9 mouse cellular contexts compared by ENCODE assay signal in the genomic region with DNA sequence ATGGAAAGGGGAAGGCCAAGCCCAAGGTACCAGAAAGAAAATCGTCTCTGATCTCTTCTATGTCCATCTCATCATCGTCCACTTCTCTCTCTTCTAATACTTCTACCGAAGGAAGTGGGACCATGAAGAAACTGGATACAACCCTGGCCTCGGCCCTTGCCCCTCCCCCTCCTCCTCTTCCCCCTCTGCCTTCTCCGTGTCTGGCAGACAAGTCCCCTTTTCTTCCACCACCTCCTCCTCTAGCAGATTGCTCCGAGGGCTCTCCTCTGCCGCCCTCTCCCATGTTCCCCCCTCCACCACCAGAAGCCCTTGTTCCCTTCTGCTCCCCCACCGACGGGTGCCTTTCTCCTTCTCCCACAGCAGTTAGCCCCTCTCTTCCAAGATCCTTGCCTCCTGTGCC. TPM values are rescaled to one million over a fixed set of nuclear protein-coding genes. Genes with fewer than 3 reads are reported as not detected.
DNase-seq lines count a peak whose midpoint lies in the region; ATAC-seq and TF ChIP-seq lines count a peak whose summit lies in the region.
"Had no signal": no experiment of that assay in that cellular context is flagged by ENCODE, and none has a peak within 500 bp of the region (broad histone marks: within the 10 kb centered on the region; RNA-seq: fewer than 3 reads in every experiment).

No protein-coding gene starts in this region.

- H3K9ac ChIP-seq in kidney, embryonic 15.5 days, result no peak overlapping the region
- H3K9ac ChIP-seq in limb, embryonic 12.5 days (replicated peaks), result 0 out of 2 replicates have a peak overlapping the region, but pooled peaks have one; percentile 2
- H3K9ac ChIP-seq: liver, embryonic 13.5 days had no signal

- peak overlapping the region; percentile 72 for H3K27ac ChIP-seq in cerebellum, adult 2 months (ENCODE audit: insufficient read depth, low read length)
- H3K27ac ChIP-seq in kidney, embryonic 15.5 days, result 0 out of 2 replicates have a peak overlapping the region, but pooled peaks have one; percentile 0
- H3K27ac ChIP-seq in embryonic facial prominence, embryonic 10.5 days (replicated peaks), result peak overlapping the region; percentile 49
- 0 out of 2 replicates have a peak overlapping the region, but pooled peaks have one; percentile 23 for H3K27ac ChIP-seq in limb, embryonic 12.5 days
- H3K27ac ChIP-seq: liver, embryonic 13.5 days had no signal

- peaks cover 17% of the 10 kb centered on the region for H3K4me1 ChIP-seq in cerebellum, adult 2 months (ENCODE audit: control insufficient read depth, insufficient read depth, low read length)
- peaks cover 26% of the 10 kb centered on the region for H3K4me1 ChIP-seq in kidney, embryonic 15.5 days
- peaks cover 24% of the 10 kb centered on the region for H3K4me1 ChIP-seq in embryonic facial prominence, embryonic 10.5 days
- peaks cover 33% of the 10 kb centered on the region for H3K4me1 ChIP-seq in limb, embryonic 12.5 days (replicated peaks)
- H3K4me1 ChIP-seq: liver, embryonic 13.5 days had no signal

- no peak for TF ChIP-seq CTCF in cerebellum, adult 2 months (IDR thresholded peaks at IDR 0.05; ENCODE audit: borderline replicate concordance, insufficient read depth, low read depth, low read length)

- ATAC-seq in cerebellum, adult (ENCODE audit: insufficient number of reproducible peaks, low FRiP score, low TSS enrichment), result no peak
- ATAC-seq in kidney, embryonic 15.5 days (replicated peaks; ENCODE audit: low FRiP score), result no peak
- ATAC-seq in limb, embryonic 12.5 days (ENCODE audit: insufficient number of reproducible peaks, insufficient read depth, low FRiP score, low TSS enrichment, low read depth), result no peak

- no peaks in the 10 kb centered on the region for H3K27me3 ChIP-seq in cerebellum, adult 2 months (ENCODE audit: control insufficient read depth, insufficient read depth, low read length)
- no peaks in the 10 kb centered on the region for H3K27me3 ChIP-seq in kidney, embryonic 15.5 days
- H3K27me3 ChIP-seq in embryonic facial prominence, embryonic 10.5 days (replicated peaks; ENCODE audit: low read depth, poor library complexity, severe bottlenecking), result no peaks in the 10 kb centered on the region
- no peaks in the 10 kb centered on the region for H3K27me3 ChIP-seq in limb, embryonic 12.5 days
- H3K27me3 ChIP-seq: liver, embryonic 13.5 days had no signal

- no peak for TF ChIP-seq POLR2A in cerebellum, adult 2 months (IDR thresholded peaks at IDR 0.05; ENCODE audit: borderline replicate concordance, insufficient read depth, low read length)

- H3K9me3 ChIP-seq in kidney, embryonic 15.5 days (replicated peaks), result no peaks in the 10 kb centered on the region
- no peaks in the 10 kb centered on the region for H3K9me3 ChIP-seq in embryonic facial prominence, embryonic 10.5 days
- H3K9me3 ChIP-seq in limb, embryonic 12.5 days, result no peaks in the 10 kb centered on the region
- H3K9me3 ChIP-seq: liver, embryonic 13.5 days had no signal

- H3K36me3 ChIP-seq in kidney, embryonic 15.5 days, result peaks cover 28% of the 10 kb centered on the region
- H3K36me3 ChIP-seq in embryonic facial prominence, embryonic 10.5 days (replicated peaks), result peaks cover 48% of the 10 kb centered on the region
- H3K36me3 ChIP-seq in limb, embryonic 12.5 days, result peaks cover 32% of the 10 kb centered on the region
- H3K36me3 ChIP-seq: liver, embryonic 13.5 days had no signal

- H3K4me2 ChIP-seq in kidney, embryonic 15.5 days, result no peak overlapping the region
- no peak overlapping the region for H3K4me2 ChIP-seq in limb, embryonic 12.5 days
- H3K4me2 ChIP-seq: liver, embryonic 13.5 days had no signal

- 16% methylated on average over 9 of the region's 9 CpGs for WGBS in cerebellum, adult 2 months
- 49% methylated on average over 9 of the region's 9 CpGs for WGBS in kidney, embryonic 15.5 days
- WGBS in embryonic facial prominence, embryonic 10.5 days, result 41% methylated on average over 9 of the region's 9 CpGs
- WGBS in limb, embryonic 12.5 days, result 64% methylated on average over 9 of the region's 9 CpGs

- no peak for DNase-seq in cerebellum, adult 2 months
- DNase-seq in kidney, postnatal 25 days, result no peak
- peak; percentile 30 for DNase-seq in embryonic facial prominence, embryonic 10.5 days (ENCODE audit: low spot score)
- no peak for DNase-seq in spleen, adult 12 weeks (ENCODE audit: low spot score)
- no peak for DNase-seq in ovary, adult 18-20 months (ENCODE audit: low spot score)
- DNase-seq: liver, embryonic 13.5 days had no signal

- peak overlapping the region; percentile 51 for H3K4me3 ChIP-seq in cerebellum, adult 2 months (replicated peaks; ENCODE audit: insufficient read depth, low read depth, low read length)
- H3K4me3 ChIP-seq in kidney, embryonic 15.5 days (replicated peaks), result no peak overlapping the region
- H3K4me3 ChIP-seq in embryonic facial prominence, embryonic 10.5 days, result no peak overlapping the region
- H3K4me3 ChIP-seq in limb, embryonic 12.5 days (replicated peaks), result no peak overlapping the region
- H3K4me3 ChIP-seq: liver, embryonic 13.5 days had no signal

RNA-seq across cellular contexts. Expression of a gene that starts 20.1 kb away (rescaled TPM):
- 11.1 and 11.2 TPM in 2 replicates for polyA plus RNA-seq in cerebellum, adult 2 months (2012; rRNA removed)
- 12.6 and 12.8 TPM in 2 replicates for polyA plus RNA-seq in kidney, embryonic 15.5 days (2015; fragmentation: Nextera tagmentation; extraction: Ambion mirVana)
- polyA plus RNA-seq in embryonic facial prominence, embryonic 10.5 days (2016; fragmentation: Nextera tagmentation; extraction: Ambion mirVana), result 15.5 and 16.0 TPM in 2 replicates
- polyA plus RNA-seq in limb, embryonic 12.5 days (2016; fragmentation: Nextera tagmentation; extraction: Ambion mirVana), result 19.7 and 20.0 TPM in 2 replicates

Comparison
In these comparisons a context has a peak if more than half of its experiments do, and no peak if none do; other contexts are left out.
1. H3K27ac ChIP-seq: peak in every context shown above with its lines; median percentile 72 in cerebellum, adult 2 months; 49 in embryonic facial prominence, embryonic 10.5 days; 23 in limb, embryonic 12.5 days; 0 in kidney, embryonic 15.5 days.